ENCODE assay signal across 33 mouse cellular contexts in the genomic region with DNA sequence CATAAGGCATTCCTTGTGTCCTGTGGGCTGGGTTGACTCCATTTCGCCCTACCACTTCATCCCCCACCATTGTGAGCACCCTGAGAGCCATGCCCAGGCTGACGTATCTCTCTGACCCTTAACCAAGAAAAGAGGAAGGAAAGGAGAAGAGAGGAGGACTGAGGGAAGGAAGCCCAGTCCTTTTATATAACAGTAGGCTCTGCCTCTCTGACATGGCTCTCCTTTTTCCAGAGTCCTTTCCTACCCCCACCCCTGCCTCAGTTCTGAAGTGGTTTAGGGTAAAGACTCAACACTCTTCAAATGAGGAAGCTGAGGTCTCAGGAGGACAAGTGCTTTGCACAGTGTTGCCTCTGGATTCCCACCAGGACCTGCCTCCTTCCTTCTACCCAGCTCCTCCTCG. TPM values are rescaled to one million over a fixed set of nuclear protein-coding genes. Genes with fewer than 3 reads are reported as not detected.
A peak's percentile ranks its signal among the peaks of the same experiment; 100 is the strongest.
DNase-seq lines count a peak whose midpoint lies in the region; ATAC-seq and TF ChIP-seq lines count a peak whose summit lies in the region.
"Had no signal": no experiment of that assay in that cellular context is flagged by ENCODE, and none has a peak within 500 bp of the region (broad histone marks: within the 10 kb centered on the region; RNA-seq: fewer than 3 reads in every experiment).

No protein-coding gene starts in this region.

- TF ChIP-seq POLR2A in heart, adult 2 months (IDR thresholded peaks at IDR 0.05; ENCODE audit: insufficient read depth, low read depth, low read length), result no peak

- 60% methylated on average over 3 of the region's 3 CpGs for WGBS in heart, embryonic 10.5 days
- 53% methylated on average over 3 of the region's 3 CpGs for WGBS in heart, adult 2 months

- intact Hi-C loops in heart, adult 2 months (cut with DNase I), result no loop called here

- DNase-seq in heart, embryonic 10.5 days (ENCODE audit: low spot score), result no peak
- DNase-seq in heart, adult 2 months, result no peak
- peak; percentile 41 for DNase-seq in 416B (ENCODE audit: low read depth)
- DNase-seq in ovary, postnatal 14 days (ENCODE audit: low spot score), result no peak
- no peak for DNase-seq in embryo, embryonic 11 days
- DNase-seq: adrenal gland, postnatal 36 days; cerebellum, adult 11 months; cerebellum, adult 9-11 months; heart, postnatal 14 days; kidney, adult 18-20 months; layer of hippocampus, adult 9-11 months; left cerebral cortex, postnatal 4 days; lung, adult 2 months; right cerebral cortex, adult 18-20 months; right cerebral cortex, postnatal 4 days; thymus, postnatal 25 days had no signal

- no peaks in the 10 kb centered on the region for H3K36me3 ChIP-seq in heart, embryonic 10.5 days
- no peaks in the 10 kb centered on the region for H3K36me3 ChIP-seq in heart, adult 2 months (ENCODE audit: control insufficient read depth, insufficient read depth, low read length)
- H3K36me3 ChIP-seq: embryonic facial prominence, embryonic 12.5 days; forebrain, embryonic 12.5 days; heart, embryonic 13.5 days; limb, embryonic 15.5 days; midbrain, embryonic 15.5 days; neural tube, embryonic 13.5 days; stomach, embryonic 15.5 days had no signal

- H3K27me3 ChIP-seq in heart, embryonic 10.5 days (ENCODE audit: insufficient read depth, poor library complexity, severe bottlenecking), result no peaks in the 10 kb centered on the region
- H3K27me3 ChIP-seq in heart, adult 2 months (ENCODE audit: control insufficient read depth, insufficient read depth, low read length), result no peaks in the 10 kb centered on the region
- H3K27me3 ChIP-seq: embryonic facial prominence, embryonic 12.5 days; forebrain, embryonic 12.5 days; heart, embryonic 13.5 days; limb, embryonic 15.5 days; midbrain, embryonic 15.5 days; neural tube, embryonic 13.5 days; Patski; stomach, embryonic 15.5 days had no signal

- no peak overlapping the region for H3K9ac ChIP-seq in heart, adult 2 months (ENCODE audit: low read depth, low read length)
- H3K9ac ChIP-seq: embryonic facial prominence, embryonic 12.5 days; forebrain, embryonic 12.5 days; heart, embryonic 13.5 days; hindbrain, embryonic 14.5 days; limb, embryonic 15.5 days; midbrain, embryonic 15.5 days; neural tube, embryonic 13.5 days; stomach, embryonic 15.5 days had no signal

- no peak for TF ChIP-seq EP300 in heart, adult 2 months (IDR thresholded peaks at IDR 0.05; ENCODE audit: insufficient read depth, low read depth, low read length)

- peaks cover 35% of the 10 kb centered on the region for H3K4me1 ChIP-seq in heart, embryonic 10.5 days
- H3K4me1 ChIP-seq in heart, adult 2 months (ENCODE audit: control insufficient read depth, insufficient read depth, low read length), result peaks cover 9% of the 10 kb centered on the region
- H3K4me1 ChIP-seq: forebrain, embryonic 12.5 days; midbrain, embryonic 15.5 days; neural tube, embryonic 13.5 days had no signal

- H3K4me3 ChIP-seq in heart, embryonic 10.5 days, result no peak overlapping the region
- no peak overlapping the region for H3K4me3 ChIP-seq in heart, adult 2 months
- H3K4me3 ChIP-seq: embryonic facial prominence, embryonic 12.5 days; erythroblast, embryonic 14.5 days; forebrain, embryonic 12.5 days; heart, embryonic 13.5 days; left cerebral cortex, adult 2 months; limb, embryonic 15.5 days; midbrain, embryonic 15.5 days; myocyte; neural tube, embryonic 13.5 days; stomach, embryonic 15.5 days had no signal

- no peaks in the 10 kb centered on the region for H3K79me2 ChIP-seq in heart, adult 2 months (replicated peaks; ENCODE audit: control insufficient read depth, insufficient read depth, low read length)

- H3K27ac ChIP-seq in heart, embryonic 10.5 days, result 0 out of 2 replicates have a peak overlapping the region, but pooled peaks have one; percentile 65
- no peak overlapping the region for H3K27ac ChIP-seq in heart, adult 2 months
- H3K27ac ChIP-seq: embryonic facial prominence, embryonic 12.5 days; forebrain, embryonic 12.5 days; heart, embryonic 13.5 days; hindbrain, embryonic 14.5 days; kidney, postnatal 0 days; left cerebral cortex, adult 2 months; limb, embryonic 15.5 days; midbrain, embryonic 15.5 days; neural tube, embryonic 13.5 days; stomach, embryonic 15.5 days had no signal

- H3K9me3 ChIP-seq in heart, embryonic 10.5 days, result no peaks in the 10 kb centered on the region
- H3K9me3 ChIP-seq: embryonic facial prominence, embryonic 12.5 days; forebrain, embryonic 12.5 days; heart, embryonic 13.5 days; limb, embryonic 15.5 days; midbrain, embryonic 15.5 days; neural tube, embryonic 13.5 days; stomach, embryonic 15.5 days had no signal

- peak; percentile 84 for ATAC-seq in granulocyte monocyte progenitor cell, adult 5-6 weeks (replicated peaks; ENCODE audit: poor library complexity, severe bottlenecking)
- ATAC-seq in megakaryocyte progenitor cell, adult 5-6 weeks (replicated peaks; ENCODE audit: poor library complexity), result peak; percentile 32
- ATAC-seq: CD4-positive, CD25-positive, alpha-beta regulatory T cell, adult 4 months; inflammation-experienced regulatory T-cells, adult 6 months; midbrain, embryonic 15.5 days; Patski had no signal

- no peak for TF ChIP-seq CTCF in heart, adult 2 months (IDR thresholded peaks at IDR 0.05)

RNA-seq across cellular contexts. Expression of a gene that starts 13.0 kb away (rescaled TPM):
- 25.7 and 32.7 TPM in 2 replicates for polyA plus RNA-seq in heart, embryonic 10.5 days (2016; fragmentation: Nextera tagmentation; extraction: Ambion mirVana)
- total RNA-seq in heart, adult 2 months (2021), result 10 to 100 TPM; 11.0 to 13.2 TPM
- 5.5 and 8.7 TPM in 2 replicates for polyA plus RNA-seq in heart, adult 2 months (2012; rRNA removed)
- 42.7 and 49.6 TPM in 2 replicates for total RNA-seq in granulocyte monocyte progenitor cell, adult 5-6 weeks (2014; fragmentation: Nextera tagmentation)
- 42.1 and 48.8 TPM in 2 replicates for total RNA-seq in granulocyte monocyte progenitor cell, adult 5-6 weeks (2017)
- 59.0 and 59.9 TPM in 2 replicates for total RNA-seq in megakaryocyte progenitor cell, adult 5-6 weeks (2015)
- total RNA-seq in megakaryocyte progenitor cell, adult 5-6 weeks (2017), result 36.8 and 43.4 TPM in 2 replicates

RNA-seq across cellular contexts. Expression of a gene that starts 27.1 kb away (rescaled TPM):
- polyA plus RNA-seq in heart, embryonic 10.5 days (2016; fragmentation: Nextera tagmentation; extraction: Ambion mirVana), result 5.6 and 5.7 TPM in 2 replicates
- total RNA-seq in heart, adult 2 months (2021), result 1 to 10 TPM; 2.2 to 2.5 TPM
- polyA plus RNA-seq in heart, adult 2 months (2012; rRNA removed), result 4.9 and 5.9 TPM in 2 replicates
- 0.43 TPM in 1 of 2 replicates, not detected in the other for total RNA-seq in granulocyte monocyte progenitor cell, adult 5-6 weeks (2014; fragmentation: Nextera tagmentation)
- not detected in 2 replicates for total RNA-seq in granulocyte monocyte progenitor cell, adult 5-6 weeks (2017)
- 0.12 TPM in 1 of 2 replicates, not detected in the other for total RNA-seq in megakaryocyte progenitor cell, adult 5-6 weeks (2015)
- total RNA-seq in megakaryocyte progenitor cell, adult 5-6 weeks (2017), result not detected in 2 replicates
- polyA plus RNA-seq: CD4-positive, CD25-positive, alpha-beta regulatory T cell, adult 4 months; erythroblast, embryonic 14.5 days; inflammation-experienced regulatory T-cells, adult 6 months had no signal
